Mouse (Mus musculus): ENCODE data around the gene Tmem131l. TPM values are rescaled to one million over a fixed set of nuclear protein-coding genes. Genes with fewer than 3 reads are reported as not detected.

Tmem131l gene
- total and polyA plus RNA-seq, 3 experiments: 9.6 to 39.6 TPM; not detected in 1

- H3K36me3 ChIP-seq (ENCODE audit: control insufficient read depth in 1 of 2, insufficient read depth in 2 of 2, low read length in 2 of 2): no peaks in the 10 kb centered on the region
- no peak overlapping the region for H3K9ac ChIP-seq (ENCODE audit: control insufficient read depth, low read depth, low read length, poor library complexity, severe bottlenecking)
- no peak overlapping the region for H3K27ac ChIP-seq (ENCODE audit: control insufficient read depth, low read depth, low read length)
- H3K4me3 ChIP-seq (ENCODE audit: control insufficient read depth in 1 of 2, insufficient read depth in 1 of 2, low read depth in 2 of 2, low read length in 2 of 2): no peak overlapping the region
- no peaks in the 10 kb centered on the region for H3K4me1 ChIP-seq (ENCODE audit: control insufficient read depth in 1 of 2, insufficient read depth in 2 of 2, low read length in 2 of 2)
- no peaks in the 10 kb centered on the region for H3K9me3 ChIP-seq (replicated peaks; ENCODE audit: insufficient read depth, low read length)
- no peaks in the 10 kb centered on the region for H3K79me2 ChIP-seq (ENCODE audit: control insufficient read depth, insufficient read depth, low read length, poor library complexity)
- H3K27me3 ChIP-seq (ENCODE audit: control insufficient read depth in 1 of 2, insufficient read depth in 2 of 2, low read length in 2 of 2): peaks cover 0 to 2% of the 10 kb centered on the region in 2 experiments; a peak in 1 of 4 replicates
- no peak for DNase-seq (ENCODE audit: low read depth, low spot score)
- TF ChIP-seq NELFE (IDR thresholded peaks at IDR 0.05; ENCODE audit: low read depth, low read length) (no peak), HCFC1 (IDR thresholded peaks at IDR 0.05; ENCODE audit: low read depth, low read length) (no peak), TAL1 (IDR thresholded peaks at IDR 0.05; ENCODE audit: low read length) (no peak), RAD21 (IDR thresholded peaks at IDR 0.05; ENCODE audit: low read depth, low read length) (no peak), MEF2A (IDR thresholded peaks at IDR 0.05; ENCODE audit: extremely low read depth, insufficient replicate concordance, low read depth, low read length, poor library complexity, severe bottlenecking) (no peak), CTCF (IDR thresholded peaks at IDR 0.05 in 2 of 3, conservative IDR thresholded peaks at IDR 0.05 in 1 of 3; ENCODE audit: control insufficient read depth in 1 of 3, insufficient read depth in 1 of 3, low read depth in 2 of 3, low read length in 3 of 3, poor library complexity in 1 of 3, severe bottlenecking in 1 of 3) (no peak), USF1 (IDR thresholded peaks at IDR 0.05; ENCODE audit: low read depth, low read length) (no peak), POLR2AphosphoS2 (IDR thresholded peaks at IDR 0.05; ENCODE audit: low read length) (no peak), POLR2AphosphoS5 (IDR thresholded peaks at IDR 0.05; ENCODE audit: borderline replicate concordance, low read depth, low read length) (no peak), CHD2 (IDR thresholded peaks at IDR 0.05; ENCODE audit: low read length) (no peak), ZKSCAN1 (IDR thresholded peaks at IDR 0.05; ENCODE audit: low read depth, low read length) (no peak), TBP (IDR thresholded peaks at IDR 0.05; ENCODE audit: low read depth, low read length) (no peak), ETS1 (IDR thresholded peaks at IDR 0.05; ENCODE audit: low read depth, low read length) (no peak), TCF12 (IDR thresholded peaks at IDR 0.05; ENCODE audit: low read depth, low read length) (no peak), MAZ (IDR thresholded peaks at IDR 0.05; ENCODE audit: low read depth, low read length) (no peak), POLR2A (IDR thresholded peaks at IDR 0.05; ENCODE audit: control insufficient read depth in 1 of 2, insufficient read depth in 1 of 2, low read depth in 1 of 2, low read length in 2 of 2, poor library complexity in 1 of 2) (no peak), RCOR1 (IDR thresholded peaks at IDR 0.05; ENCODE audit: low read depth, low read length) (no peak), GABPA (IDR thresholded peaks at IDR 0.05; ENCODE audit: low read depth, low read length) (no peak), NRF1 (IDR thresholded peaks at IDR 0.05; ENCODE audit: insufficient read depth, low read depth, low read length, poor library complexity, severe bottlenecking) (no peak)
These were observed 21.8 kb upstream of the Tmem131l start for GRCm38 (mm10) chr3:84061523-84062453.

- H3K9me3 ChIP-seq (replicated peaks; ENCODE audit: insufficient read depth, low read length): no peaks in the 10 kb centered on the region
- no peak for DNase-seq (ENCODE audit: low read depth, low spot score)
- no peak overlapping the region for H3K9ac ChIP-seq (ENCODE audit: control insufficient read depth, low read depth, low read length, poor library complexity, severe bottlenecking)
- TF ChIP-seq RAD21 (IDR thresholded peaks at IDR 0.05; ENCODE audit: low read depth, low read length) (no peak), KAT2A (conservative IDR thresholded peaks at IDR 0.05; ENCODE audit: low read depth, low read length) (no peak), GABPA (IDR thresholded peaks at IDR 0.05; ENCODE audit: low read depth, low read length) (no peak), NELFE (IDR thresholded peaks at IDR 0.05; ENCODE audit: low read depth, low read length) (no peak), ZC3H11A (IDR thresholded peaks at IDR 0.05; ENCODE audit: low read depth, low read length) (no peak), UBTF (IDR thresholded peaks at IDR 0.05; ENCODE audit: borderline replicate concordance, insufficient read depth, low read depth, low read length) (no peak), NRF1 (IDR thresholded peaks at IDR 0.05; ENCODE audit: insufficient read depth, low read depth, low read length, poor library complexity, severe bottlenecking) (no peak)
- H3K79me2 ChIP-seq (ENCODE audit: control insufficient read depth, insufficient read depth, low read length, poor library complexity): no peaks in the 10 kb centered on the region
- no peak overlapping the region for H3K4me3 ChIP-seq (ENCODE audit: control insufficient read depth in 1 of 2, insufficient read depth in 1 of 2, low read depth in 2 of 2, low read length in 2 of 2)
- no peak overlapping the region for H3K27ac ChIP-seq (ENCODE audit: control insufficient read depth, low read depth, low read length)
- no peaks in the 10 kb centered on the region for H3K36me3 ChIP-seq (ENCODE audit: control insufficient read depth in 1 of 2, insufficient read depth in 2 of 2, low read length in 2 of 2)
- H3K27me3 ChIP-seq (ENCODE audit: control insufficient read depth in 1 of 2, insufficient read depth in 2 of 2, low read length in 2 of 2): peaks cover 0 to 2% of the 10 kb centered on the region in 2 experiments; a peak in 1 of 4 replicates
- H3K4me1 ChIP-seq (ENCODE audit: control insufficient read depth in 1 of 2, insufficient read depth in 2 of 2, low read length in 2 of 2): no peaks in the 10 kb centered on the region
These were observed 21.0 kb upstream of the Tmem131l start for GRCm38 (mm10) chr3:84060946-84061345.

All from MEL (cell line).